Comparison of ENCODE assay signal across 31 mouse cellular contexts in the genomic region with DNA sequence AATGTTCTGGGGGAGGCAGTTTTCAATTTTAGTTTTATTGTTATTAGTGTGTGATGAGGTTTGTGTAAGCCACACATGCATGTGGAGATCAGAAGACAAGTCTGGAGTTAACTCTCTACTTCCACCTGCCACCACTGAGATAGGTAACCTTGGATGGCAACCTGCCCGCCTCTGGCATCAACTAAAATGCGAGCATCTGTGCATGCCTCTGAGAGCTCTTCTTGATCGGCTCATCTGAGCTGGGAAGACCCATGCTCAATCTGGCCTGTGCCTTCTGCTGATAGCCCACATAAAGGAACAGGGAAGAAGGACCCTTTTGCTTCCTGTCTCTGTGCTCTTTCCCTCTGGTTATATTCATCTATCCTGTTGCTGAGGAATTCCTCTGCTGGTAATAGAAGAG.
DNase-seq lines count a peak whose midpoint lies in the region; ATAC-seq and TF ChIP-seq lines count a peak whose summit lies in the region.
"Had no signal": no experiment of that assay in that cellular context is flagged by ENCODE, and none has a peak within 500 bp of the region (broad histone marks: within the 10 kb centered on the region; RNA-seq: fewer than 3 reads in every experiment).

No protein-coding gene starts in this region.

- peak; percentile 91 for ATAC-seq in cerebellum, adult (ENCODE audit: insufficient number of reproducible peaks, low FRiP score, low TSS enrichment)
- no peak for ATAC-seq in midbrain, postnatal 0 days (ENCODE audit: low FRiP score)
- ATAC-seq in midbrain, embryonic 16.5 days: no peak
- ATAC-seq: forebrain, postnatal 0 days; intestine, embryonic 16.5 days; Patski had no signal

- DNase-seq in cerebellum, postnatal 4 days (ENCODE audit: low spot score in 2 of 2): no peak
- peak; percentile 16 for DNase-seq in midbrain, postnatal 0 days (ENCODE audit: low spot score)
- DNase-seq in cerebellum, postnatal 10 days: peak; percentile 83 to 86
- no peak for DNase-seq in c-Kit-positive CD71-positive TER-119-positive erythroid progenitor cells, embryonic 14.5 days (ENCODE audit: low spot score)
- no peak for DNase-seq in kidney, adult 2 months
- no peak for DNase-seq in frontal cortex, postnatal 14 days (ENCODE audit: low spot score in 2 of 2)
- DNase-seq: adrenal gland, postnatal 10 days; forebrain, postnatal 0 days; gastrocnemius, postnatal 14 days; heart, adult 11 months; kidney, adult 9 months; kidney, postnatal 10 days; right cerebral cortex, postnatal 4 days; thymus, adult 18-20 months; thymus, postnatal 36 days had no signal

- no peaks in the 10 kb centered on the region for H3K27me3 ChIP-seq in midbrain, postnatal 0 days (ENCODE audit: insufficient read depth, low read length)
- H3K27me3 ChIP-seq in midbrain, embryonic 16.5 days (ENCODE audit: control insufficient read depth, insufficient read depth, low read depth, low read length): no peaks in the 10 kb centered on the region
- no peaks in the 10 kb centered on the region for H3K27me3 ChIP-seq in kidney, adult 2 months (replicated peaks; ENCODE audit: control insufficient read depth, insufficient read depth, low read length)
- H3K27me3 ChIP-seq: embryonic facial prominence, embryonic 15.5 days; forebrain, embryonic 12.5 days; heart, embryonic 15.5 days; limb, embryonic 13.5 days; lung, embryonic 15.5 days; neural tube, embryonic 15.5 days; Patski had no signal

- no peak for TF ChIP-seq POLR2A in kidney, adult 2 months (IDR thresholded peaks at IDR 0.05; ENCODE audit: low read depth, low read length)

- peaks cover 2% of the 10 kb centered on the region; the same call in 1 of the 2 replicates for H3K4me1 ChIP-seq in midbrain, postnatal 0 days (ENCODE audit: insufficient read depth, low read length)
- peaks cover 3% of the 10 kb centered on the region for H3K4me1 ChIP-seq in midbrain, embryonic 16.5 days (ENCODE audit: control insufficient read depth, insufficient read depth, low read length)
- no peaks in the 10 kb centered on the region for H3K4me1 ChIP-seq in kidney, adult 2 months (ENCODE audit: control insufficient read depth, insufficient read depth, low read length)
- H3K4me1 ChIP-seq: embryonic facial prominence, embryonic 10.5 days; embryonic facial prominence, embryonic 15.5 days; heart, embryonic 10.5 days; heart, embryonic 15.5 days; limb, embryonic 13.5 days; lung, embryonic 15.5 days; midbrain, embryonic 10.5 days had no signal

- H3K9ac ChIP-seq in midbrain, postnatal 0 days (replicated peaks; ENCODE audit: low read length, poor library complexity, severe bottlenecking): no peak overlapping the region
- H3K9ac ChIP-seq in midbrain, embryonic 16.5 days (ENCODE audit: low read depth, low read length): no peak overlapping the region
- H3K9ac ChIP-seq: embryonic facial prominence, embryonic 15.5 days; forebrain, embryonic 12.5 days; forebrain, postnatal 0 days; heart, embryonic 15.5 days; limb, embryonic 13.5 days; lung, embryonic 15.5 days; neural tube, embryonic 15.5 days had no signal

- WGBS in midbrain, postnatal 0 days: 93% methylated on average over 3 of the region's 3 CpGs
- WGBS in midbrain, embryonic 16.5 days: 85% methylated on average over 3 of the region's 3 CpGs
- WGBS in kidney, adult 2 months: 96% methylated on average over 3 of the region's 3 CpGs

- H3K9me3 ChIP-seq in midbrain, postnatal 0 days (ENCODE audit: low read length): no peaks in the 10 kb centered on the region
- H3K9me3 ChIP-seq in midbrain, embryonic 16.5 days (replicated peaks; ENCODE audit: control insufficient read depth, low read length, poor library complexity, severe bottlenecking): no peaks in the 10 kb centered on the region
- H3K9me3 ChIP-seq: embryonic facial prominence, embryonic 10.5 days; embryonic facial prominence, embryonic 15.5 days; forebrain, embryonic 12.5 days; G1E; heart, embryonic 10.5 days; heart, embryonic 15.5 days; limb, embryonic 13.5 days; lung, embryonic 15.5 days; midbrain, embryonic 10.5 days; neural tube, embryonic 15.5 days had no signal

- H3K4me2 ChIP-seq in midbrain, postnatal 0 days (ENCODE audit: low read depth, low read length, poor library complexity, severe bottlenecking): no peak overlapping the region
- H3K4me2 ChIP-seq in midbrain, embryonic 16.5 days (ENCODE audit: low read length): no peak overlapping the region
- H3K4me2 ChIP-seq: embryonic facial prominence, embryonic 15.5 days; forebrain, embryonic 12.5 days; heart, embryonic 15.5 days; limb, embryonic 13.5 days; liver, embryonic 11.5 days; lung, embryonic 15.5 days; neural tube, embryonic 15.5 days had no signal

- peaks cover 14% of the 10 kb centered on the region; the same call in 1 of the 2 replicates for H3K36me3 ChIP-seq in midbrain, postnatal 0 days (ENCODE audit: insufficient read depth, low read length)
- H3K36me3 ChIP-seq in midbrain, embryonic 16.5 days (ENCODE audit: control insufficient read depth, insufficient read depth, low read length): peaks cover 8% of the 10 kb centered on the region; the same call in 1 of the 2 replicates
- H3K36me3 ChIP-seq in kidney, adult 2 months (ENCODE audit: control insufficient read depth, insufficient read depth, low read length): no peaks in the 10 kb centered on the region; the same call in 1 of the 2 replicates

- TF ChIP-seq CTCF in midbrain, postnatal 0 days (IDR thresholded peaks at IDR 0.05): no peak
- no peak for TF ChIP-seq CTCF in kidney, adult 2 months (conservative IDR thresholded peaks at IDR 0.05; ENCODE audit: insufficient read depth, insufficient read length, low read depth, low read length)

- no peak overlapping the region for H3K4me3 ChIP-seq in midbrain, postnatal 0 days (ENCODE audit: low read depth, low read length)
- H3K4me3 ChIP-seq in midbrain, embryonic 16.5 days (ENCODE audit: low read depth, low read length): no peak overlapping the region
- no peak overlapping the region for H3K4me3 ChIP-seq in kidney, adult 2 months (ENCODE audit: insufficient read depth, low read depth, low read length)
- H3K4me3 ChIP-seq: embryonic facial prominence, embryonic 10.5 days; embryonic facial prominence, embryonic 15.5 days; forebrain, embryonic 12.5 days; heart, embryonic 10.5 days; heart, embryonic 15.5 days; limb, embryonic 13.5 days; lung, embryonic 15.5 days; midbrain, embryonic 10.5 days; neural tube, embryonic 15.5 days had no signal

- no peak overlapping the region for H3K27ac ChIP-seq in midbrain, postnatal 0 days (ENCODE audit: low read depth, low read length)
- no peak overlapping the region for H3K27ac ChIP-seq in midbrain, embryonic 16.5 days (ENCODE audit: low read length)
- H3K27ac ChIP-seq in kidney, adult 2 months (ENCODE audit: insufficient read depth, low read depth, low read length): no peak overlapping the region
- H3K27ac ChIP-seq: embryonic facial prominence, embryonic 10.5 days; embryonic facial prominence, embryonic 15.5 days; forebrain, embryonic 12.5 days; heart, embryonic 10.5 days; heart, embryonic 15.5 days; limb, embryonic 13.5 days; lung, embryonic 15.5 days; midbrain, embryonic 10.5 days; neural tube, embryonic 15.5 days; stomach, postnatal 0 days had no signal

Comparison
In these comparisons a context has a peak if more than half of its experiments do, and no peak if none do; other contexts are left out.
1. DNase-seq: peak in midbrain, postnatal 0 days (single experiment) and cerebellum, postnatal 10 days (2 of 2); none in cerebellum, postnatal 4 days (0 of 2), c-Kit-positive CD71-positive TER-119-positive erythroid progenitor cells, embryonic 14.5 days (single experiment), kidney, adult 2 months (single experiment) and frontal cortex, postnatal 14 days (0 of 2).